Mouse (Mus musculus) thymus, adult 2 months (tissue): ENCODE results near the gene Tulp1. TPM values are rescaled to one million over a fixed set of nuclear protein-coding genes. Genes with fewer than 3 reads are reported as not detected.

Experiments used
- DNase-seq: peaks from one replicate; pipeline ENCODE4 v3.0.0; 2021
- H3K27ac ChIP-seq: fragments of 200-500 bp; 2 replicates; pipeline ENCODE4 v1.5.1; 2012; ENCODE audit warnings: low read length, control low read depth; ENCODE audit not compliant: control insufficient read depth, insufficient read depth
- H3K27me3 ChIP-seq: fragments of 200-500 bp; 2 replicates; pipeline ENCODE4 v1.6.1; 2012; ENCODE audit warnings: mild to moderate bottlenecking, low read length, moderate library complexity, mixed read lengths; ENCODE audit not compliant: control insufficient read depth, insufficient read depth
- H3K36me3 ChIP-seq: fragments of 200-500 bp; 2 replicates; pipeline ENCODE4 v1.6.1; 2012; ENCODE audit warnings: mild to moderate bottlenecking, low read length, moderate library complexity; ENCODE audit not compliant: control insufficient read depth, insufficient read depth
- H3K4me1 ChIP-seq: fragments of 200-500 bp; replicated peaks from 2 replicates; pipeline ENCODE4 v1.6.1; 2012; ENCODE audit warnings: low read length; ENCODE audit not compliant: control insufficient read depth, insufficient read depth
- H3K4me3 ChIP-seq: fragments of 200-500 bp; 2 replicates; pipeline ENCODE4 v1.5.1; 2012; ENCODE audit warnings: mild to moderate bottlenecking, low read length, control low read depth, moderate library complexity; ENCODE audit not compliant: control insufficient read depth, insufficient read depth
- CTCF ChIP-seq: fragments of 200-500 bp; IDR thresholded peaks from 2 replicates; pipeline ENCODE4 v1.5.1; 2012; ENCODE audit warnings: mild to moderate bottlenecking, control low read depth, low read length, moderate library complexity, borderline replicate concordance; ENCODE audit not compliant: control insufficient read depth, poor library complexity, insufficient read depth; ENCODE audit errors: extremely low read depth
- POLR2A ChIP-seq: fragments of 200-500 bp; IDR thresholded peaks from 2 replicates; pipeline ENCODE4 v1.6.1; 2012; ENCODE audit warnings: mild to moderate bottlenecking, low read length, control low read depth, moderate library complexity; ENCODE audit not compliant: control insufficient read depth, poor library complexity, insufficient read depth; ENCODE audit errors: extremely low read depth
- WGBS: fragments of 180-500 bp; shearing (Covaris S2); methylation state at CpG from one replicate; pipeline ENCODE4 v1.1.7; 2018; 5-methylcytosine and 5-hydroxymethylcytosine counted together
- polyA plus RNA-seq: library from polyadenylated mRNA; depleted of rRNA; stranded (reverse); fragments of >200 nt; gene quantifications from 2 replicates; pipeline ENCODE4 v1.2.3, GENCODE M21; 2012

Gene Tulp1
- polyA plus RNA-seq, 1 experiment = 0.35 TPM

DNA sequence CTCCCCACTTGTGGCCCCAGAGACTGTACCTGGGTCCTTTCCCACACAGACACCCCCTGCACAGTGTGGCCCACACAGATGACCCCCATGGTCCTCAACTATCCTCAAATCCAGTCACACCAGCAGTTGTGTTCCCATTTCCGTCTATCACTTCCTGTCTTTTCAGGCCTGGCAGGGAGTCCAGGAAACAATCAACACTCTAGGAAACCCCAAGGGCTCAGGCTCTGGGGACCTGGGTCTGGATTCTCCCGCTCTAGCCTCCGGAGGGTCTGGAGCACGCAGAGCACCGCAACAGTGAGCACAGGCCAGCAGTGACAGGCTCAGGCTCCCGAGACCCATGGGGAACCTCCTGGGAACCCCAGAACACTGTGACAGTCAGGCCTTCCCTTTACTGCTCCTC is 16.8 kb downstream of the Tulp1 start:
- Histone ChIP-seq H3K4me3 (no peak overlapping the region), H3K36me3 (no peaks in the 10 kb centered on the region), H3K27me3 (no peaks in the 10 kb centered on the region), H3K27ac (no peak overlapping the region), H3K4me1 (peaks cover 11% of the 10 kb centered on the region)
- WGBS = 90% methylated on average over 6 of the region's 6 CpGs
- no peak for DNase-seq
- TF ChIP-seq POLR2A = no peak
- TF ChIP-seq CTCF = no peak

DNA sequence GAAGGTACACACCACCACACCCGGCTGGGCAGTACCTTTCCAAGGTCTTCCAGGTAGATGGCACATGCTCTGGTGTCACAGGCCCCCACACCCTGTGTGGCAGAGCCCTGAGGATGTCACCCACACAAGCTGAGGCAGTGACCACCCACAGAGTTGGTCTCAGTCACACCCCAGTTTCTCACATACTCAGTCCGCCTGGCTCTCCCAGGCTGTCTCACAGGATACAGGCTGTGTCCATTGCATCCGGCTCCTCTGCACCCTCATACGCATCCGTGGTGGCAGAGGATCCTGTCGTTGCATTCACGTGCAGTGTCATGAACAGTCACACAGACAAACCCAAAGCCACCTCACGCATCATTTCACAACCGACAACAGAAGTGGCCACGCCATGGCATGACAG is 17.7 kb downstream of the Tulp1 start:
- Histone ChIP-seq H3K27ac (no peak overlapping the region), H3K4me3 (no peak overlapping the region), H3K27me3 (no peaks in the 10 kb centered on the region), H3K4me1 (peaks cover 11% of the 10 kb centered on the region), H3K36me3 (no peaks in the 10 kb centered on the region)
- no peak for DNase-seq
- TF ChIP-seq CTCF (no peak), POLR2A (no peak)
- 87% methylated on average over 10 of the region's 10 CpGs for WGBS

DNA sequence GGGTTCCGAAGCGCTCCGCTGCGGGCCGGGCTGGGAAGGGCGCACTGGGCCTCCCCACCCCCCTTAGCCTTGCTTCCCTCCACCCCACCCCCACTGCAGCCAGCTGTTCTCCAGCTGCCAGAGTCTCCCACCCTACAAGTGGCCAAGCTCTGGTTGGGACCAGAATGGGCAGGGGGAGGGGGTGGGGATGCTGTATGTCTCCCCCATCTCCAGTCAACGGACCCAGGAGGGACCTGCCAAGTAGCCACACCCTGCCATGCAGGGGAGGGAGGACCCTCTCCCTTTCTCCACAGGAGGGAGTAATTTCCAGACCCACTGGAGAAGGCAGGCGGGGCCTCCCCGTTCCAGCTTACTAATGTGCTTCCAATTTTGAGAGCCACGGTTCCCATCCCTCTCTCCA is 19.1 kb downstream of the Tulp1 start:
- DNase-seq = no peak
- Histone ChIP-seq H3K36me3 (no peaks in the 10 kb centered on the region), H3K4me3 (no peak overlapping the region), H3K4me1 (peaks cover 9% of the 10 kb centered on the region), H3K27me3 (no peaks in the 10 kb centered on the region), H3K27ac (no peak overlapping the region)
- WGBS = 87% methylated on average over 10 of the region's 10 CpGs
- TF ChIP-seq POLR2A = no peak
- no peak for TF ChIP-seq CTCF

DNA sequence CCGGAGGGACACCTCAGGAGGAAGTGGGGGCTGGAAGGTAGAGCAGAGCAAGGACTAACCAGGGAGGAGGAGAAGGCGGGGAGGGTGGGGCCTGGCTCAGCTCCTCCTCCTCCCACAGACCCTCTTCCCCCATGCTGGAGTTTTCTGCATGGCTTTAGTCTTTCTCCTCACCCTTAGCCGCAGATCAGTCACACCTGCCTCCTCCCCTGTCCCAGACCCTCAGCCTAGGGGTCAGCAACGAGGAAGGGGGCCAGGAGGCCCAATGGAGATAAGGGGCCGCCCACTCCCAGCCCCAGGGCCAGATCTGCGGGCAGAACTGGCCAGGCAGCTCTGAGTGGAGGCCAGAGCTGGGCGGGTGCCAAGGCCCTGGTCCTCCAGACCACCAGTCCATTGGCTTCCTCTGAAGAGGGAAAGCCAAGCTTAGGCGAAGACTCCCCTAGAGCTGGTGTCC is 19.7 kb downstream of the Tulp1 start:
- TF ChIP-seq CTCF (no peak), POLR2A (no peak)
- Histone ChIP-seq H3K36me3 (no peaks in the 10 kb centered on the region), H3K4me3 (no peak overlapping the region), H3K27ac (no peak overlapping the region), H3K27me3 (no peaks in the 10 kb centered on the region), H3K4me1 (peaks cover 11% of the 10 kb centered on the region)
- DNase-seq = no peak
- 78% methylated on average over 8 of the region's 8 CpGs for WGBS

DNA sequence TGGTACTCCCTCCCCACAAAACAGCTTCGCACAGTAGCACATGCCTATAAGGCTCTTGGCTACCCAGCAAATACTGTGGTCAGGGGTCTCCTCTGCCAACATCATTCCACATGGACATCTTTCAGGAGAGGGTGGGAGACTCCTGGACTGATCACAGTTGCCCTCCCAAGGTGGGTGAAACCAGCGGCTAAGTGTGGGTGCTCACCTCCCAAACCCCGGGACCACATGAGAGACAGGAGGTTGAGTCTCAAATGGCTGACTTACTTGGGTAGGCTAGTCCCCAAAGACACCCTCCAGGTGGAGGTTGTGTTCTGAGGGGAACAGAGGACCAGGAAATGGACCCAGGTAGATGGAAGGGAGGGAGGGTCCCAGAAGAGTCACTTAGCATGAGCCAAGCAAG is 20.4 kb downstream of the Tulp1 start:
- no peaks in the 10 kb centered on the region for H3K36me3 ChIP-seq
- no peak overlapping the region for H3K27ac ChIP-seq
- DNase-seq = no peak
- no peak overlapping the region for H3K4me3 ChIP-seq
- no peak for TF ChIP-seq CTCF
- TF ChIP-seq POLR2A = no peak
- H3K4me1 ChIP-seq = peaks cover 8% of the 10 kb centered on the region
- H3K27me3 ChIP-seq = no peaks in the 10 kb centered on the region
- 91% methylated on average over 3 of the region's 3 CpGs for WGBS

DNA sequence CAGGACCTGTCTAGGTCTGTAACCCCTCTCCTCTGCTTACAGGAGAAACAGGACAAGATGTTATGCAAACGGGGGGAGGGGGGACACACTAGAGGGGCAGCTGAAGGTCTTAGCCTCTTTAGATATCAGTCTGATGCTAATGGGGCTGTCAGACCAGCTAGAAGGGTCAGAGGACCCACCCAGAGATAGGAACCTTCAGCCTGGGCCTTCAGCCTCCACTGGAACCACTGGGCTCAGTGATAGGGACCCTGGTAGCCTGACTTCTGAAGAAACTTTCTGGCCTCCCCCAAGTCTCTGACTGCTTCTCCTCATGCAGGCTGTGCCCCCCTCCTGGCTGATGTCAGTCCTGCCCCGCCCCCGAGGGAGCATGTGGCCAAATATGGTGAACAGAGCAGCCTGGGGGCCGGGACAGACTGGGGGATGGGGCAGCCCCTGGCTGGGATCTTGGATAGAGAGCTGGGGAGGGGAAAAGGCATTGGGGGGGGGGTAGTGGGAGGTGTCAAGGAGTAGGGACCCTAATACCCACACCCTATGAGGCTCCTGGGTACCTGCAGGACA is 20.9 kb downstream of the Tulp1 start:
- 82% methylated on average over 4 of the region's 4 CpGs for WGBS
- H3K4me3 ChIP-seq = no peak overlapping the region
- DNase-seq = no peak
- H3K4me1 ChIP-seq = peaks cover 8% of the 10 kb centered on the region
- TF ChIP-seq CTCF (no peak), POLR2A (no peak)
- H3K27me3 ChIP-seq = no peaks in the 10 kb centered on the region
- H3K27ac ChIP-seq = no peak overlapping the region
- H3K36me3 ChIP-seq = no peaks in the 10 kb centered on the region

DNA sequence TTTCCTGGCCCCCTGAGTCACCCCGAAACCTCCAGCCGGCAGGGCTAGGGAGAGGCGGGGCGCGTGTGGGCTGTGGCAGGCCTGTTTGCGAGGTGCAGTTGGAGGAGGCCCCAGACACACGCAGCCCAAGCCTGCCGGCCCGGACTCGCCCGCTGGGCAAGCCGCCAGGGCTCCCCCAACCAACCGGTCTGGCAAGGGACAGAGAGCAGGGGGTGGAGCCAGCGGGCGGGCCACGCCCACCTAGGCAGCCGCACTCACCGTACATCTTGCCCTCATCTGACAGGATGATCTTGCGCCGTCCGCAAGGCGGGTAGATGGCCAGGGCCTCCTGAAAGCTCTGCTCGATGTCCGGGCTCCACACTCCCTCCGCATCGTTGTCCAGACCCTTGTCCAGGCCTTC is 23.9 kb downstream of the Tulp1 start:
- H3K36me3 ChIP-seq = no peaks in the 10 kb centered on the region
- H3K27me3 ChIP-seq = no peaks in the 10 kb centered on the region
- WGBS = 32% methylated on average over 26 of the region's 26 CpGs
- no peak for TF ChIP-seq POLR2A
- no peak overlapping the region for H3K27ac ChIP-seq
- H3K4me3 ChIP-seq = no peak overlapping the region
- no peak for DNase-seq
- H3K4me1 ChIP-seq = peaks cover 14% of the 10 kb centered on the region
